Mouse (Mus musculus): Measurements from ENCODE around the gene Gm20388. TPM values are rescaled to one million over a fixed set of nuclear protein-coding genes. Genes with fewer than 3 reads are reported as not detected.

Gm20388 gene
- total RNA-seq, 1 experiment from 2014 or later, result 10.0 TPM

GRCm38 (mm10) chr8:120190810-120191413 lies 280.3 kb downstream of the Gm20388 start:
- ATAC-seq (replicated peaks; ENCODE audit: insufficient number of reproducible peaks, low FRiP score, low TSS enrichment, poor library complexity, severe bottlenecking), result no peak

DNA sequence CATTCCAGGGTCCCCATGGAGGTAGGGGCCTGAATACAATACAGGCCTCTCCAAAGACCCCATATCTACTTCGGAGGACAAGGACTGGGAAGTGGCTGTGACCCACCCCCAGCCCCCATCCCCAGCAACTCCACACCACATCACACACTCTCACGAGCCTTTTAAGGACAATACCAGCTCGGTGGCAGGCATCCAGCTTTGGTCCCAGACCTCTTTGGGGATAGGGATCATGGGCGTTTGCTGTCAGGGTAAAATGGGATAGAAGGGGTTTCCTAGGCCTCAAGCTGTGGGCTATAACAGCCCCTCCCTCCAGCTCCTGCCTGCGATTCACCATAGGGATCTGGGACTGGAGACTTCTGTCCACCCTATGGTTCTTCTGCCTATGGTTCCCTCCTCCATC lies 281.0 kb downstream of the Gm20388 start:
- ATAC-seq (replicated peaks; ENCODE audit: insufficient number of reproducible peaks, low FRiP score, low TSS enrichment, poor library complexity, severe bottlenecking), result no peak

GRCm38 (mm10) chr8:120192118-120192517 lies 281.5 kb downstream of the Gm20388 start:
- no peak for ATAC-seq (replicated peaks; ENCODE audit: insufficient number of reproducible peaks, low FRiP score, low TSS enrichment, poor library complexity, severe bottlenecking)

- ATAC-seq (replicated peaks; ENCODE audit: insufficient number of reproducible peaks, low FRiP score, low TSS enrichment, poor library complexity, severe bottlenecking), result no peak
Measured at GRCm38 (mm10) chr8:120201351-120201750, 290.7 kb downstream of the Gm20388 start.

DNA sequence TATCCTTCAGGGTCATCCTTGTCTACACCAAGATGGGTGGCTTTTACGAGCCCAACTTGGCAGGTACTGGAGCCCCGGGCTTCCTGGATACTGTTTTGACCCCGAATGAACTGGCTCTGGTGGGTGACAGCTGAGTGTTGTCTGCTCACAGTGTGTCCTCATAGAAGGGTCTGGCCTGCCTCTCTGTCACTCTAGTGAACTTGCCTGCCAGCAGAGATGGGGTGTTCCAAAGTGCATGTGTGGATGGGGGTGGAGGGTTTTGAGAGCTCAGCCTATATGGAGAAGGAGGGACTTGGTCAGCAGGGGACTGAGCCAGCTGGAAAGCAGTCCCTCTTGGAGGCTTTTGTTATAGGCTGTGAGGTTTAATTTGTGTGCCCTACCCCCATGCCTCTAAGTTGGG lies 291.9 kb downstream of the Gm20388 start:
- ATAC-seq (replicated peaks; ENCODE audit: insufficient number of reproducible peaks, low FRiP score, low TSS enrichment, poor library complexity, severe bottlenecking), result no peak

- ATAC-seq (replicated peaks; ENCODE audit: insufficient number of reproducible peaks, low FRiP score, low TSS enrichment, poor library complexity, severe bottlenecking), result no peak
Measured at GRCm38 (mm10) chr8:120204736-120205360, 294.2 kb downstream of the Gm20388 start.

GRCm38 (mm10) chr8:120205916-120206315 lies 295.3 kb downstream of the Gm20388 start:
- ATAC-seq (replicated peaks; ENCODE audit: insufficient number of reproducible peaks, low FRiP score, low TSS enrichment, poor library complexity, severe bottlenecking), result no peak

GRCm38 (mm10) chr8:120207364-120207763 lies 296.7 kb downstream of the Gm20388 start:
- ATAC-seq (replicated peaks; ENCODE audit: insufficient number of reproducible peaks, low FRiP score, low TSS enrichment, poor library complexity, severe bottlenecking), result no peak

- ATAC-seq (replicated peaks; ENCODE audit: insufficient number of reproducible peaks, low FRiP score, low TSS enrichment, poor library complexity, severe bottlenecking), result no peak; the same call in 1 of the 2 replicates
Measured at GRCm38 (mm10) chr8:120208113-120208512, 297.5 kb downstream of the Gm20388 start.

DNA sequence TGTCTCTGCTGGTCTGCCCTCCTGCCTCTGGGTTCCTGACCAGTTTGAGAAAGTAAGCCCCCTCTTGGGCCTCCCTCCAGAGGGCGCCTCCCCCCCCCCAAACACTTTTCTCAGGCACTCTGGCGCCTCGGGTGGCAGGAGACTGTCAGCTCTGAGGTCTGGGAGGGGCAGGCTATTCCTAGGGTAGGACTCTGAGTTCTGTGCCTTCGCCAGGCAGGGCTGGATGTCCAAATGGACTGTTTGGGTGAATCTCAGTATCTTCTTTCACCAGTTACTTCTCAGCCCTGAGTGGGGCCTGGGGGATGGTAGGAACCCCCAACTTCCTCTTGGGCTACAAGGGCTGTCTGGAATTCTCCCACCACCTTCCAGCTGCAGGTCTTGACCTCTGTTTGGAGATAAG lies 300.7 kb downstream of the Gm20388 start:
- ATAC-seq (replicated peaks; ENCODE audit: insufficient number of reproducible peaks, low FRiP score, low TSS enrichment, poor library complexity, severe bottlenecking), result no peak

DNA sequence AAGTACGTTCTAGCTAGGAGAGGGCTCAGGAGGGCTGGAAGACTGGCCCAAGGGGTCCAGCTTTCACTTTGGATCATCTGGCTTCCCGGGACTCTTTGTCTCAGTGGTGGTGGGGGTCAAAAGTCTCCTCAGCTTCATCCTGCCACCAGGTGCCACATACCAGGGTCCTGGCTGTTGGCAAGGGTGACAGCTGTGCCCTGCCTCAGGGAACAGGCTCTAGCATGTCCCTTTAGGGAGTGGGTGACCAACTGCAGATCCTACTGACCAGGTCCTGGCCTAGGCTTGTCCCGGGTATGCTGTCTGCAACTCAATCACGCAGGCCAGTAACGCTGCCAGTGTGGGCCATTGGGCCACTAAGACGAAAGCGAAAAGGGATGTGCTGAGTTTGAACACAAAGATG lies 302.0 kb downstream of the Gm20388 start:
- ATAC-seq (replicated peaks; ENCODE audit: insufficient number of reproducible peaks, low FRiP score, low TSS enrichment, poor library complexity, severe bottlenecking), result no peak

- no peak for ATAC-seq (replicated peaks; ENCODE audit: insufficient number of reproducible peaks, low FRiP score, low TSS enrichment, poor library complexity, severe bottlenecking)
Measured at GRCm38 (mm10) chr8:120213229-120213628, 302.6 kb downstream of the Gm20388 start.

DNA sequence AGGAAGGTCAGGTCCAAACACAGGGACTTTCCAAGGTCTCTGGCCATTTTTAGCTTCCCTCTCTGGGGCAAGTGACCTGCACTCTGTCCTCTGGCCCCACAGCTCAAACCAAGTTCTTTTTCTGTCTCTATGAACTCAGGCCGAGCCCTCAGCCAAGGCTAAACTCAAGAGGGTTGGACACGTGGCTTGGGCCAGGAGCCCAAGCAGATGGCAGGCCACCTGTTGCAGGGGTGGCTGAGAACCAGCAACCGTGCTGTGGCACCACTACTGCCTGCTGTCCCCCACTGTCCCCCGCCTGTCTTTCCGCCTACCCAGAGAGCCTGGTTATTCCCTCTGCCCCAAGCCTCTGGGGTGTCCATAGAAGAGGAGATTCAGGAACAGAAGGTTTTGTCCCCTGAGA lies 303.3 kb downstream of the Gm20388 start:
- no peak for ATAC-seq (replicated peaks; ENCODE audit: insufficient number of reproducible peaks, low FRiP score, low TSS enrichment, poor library complexity, severe bottlenecking)

DNA sequence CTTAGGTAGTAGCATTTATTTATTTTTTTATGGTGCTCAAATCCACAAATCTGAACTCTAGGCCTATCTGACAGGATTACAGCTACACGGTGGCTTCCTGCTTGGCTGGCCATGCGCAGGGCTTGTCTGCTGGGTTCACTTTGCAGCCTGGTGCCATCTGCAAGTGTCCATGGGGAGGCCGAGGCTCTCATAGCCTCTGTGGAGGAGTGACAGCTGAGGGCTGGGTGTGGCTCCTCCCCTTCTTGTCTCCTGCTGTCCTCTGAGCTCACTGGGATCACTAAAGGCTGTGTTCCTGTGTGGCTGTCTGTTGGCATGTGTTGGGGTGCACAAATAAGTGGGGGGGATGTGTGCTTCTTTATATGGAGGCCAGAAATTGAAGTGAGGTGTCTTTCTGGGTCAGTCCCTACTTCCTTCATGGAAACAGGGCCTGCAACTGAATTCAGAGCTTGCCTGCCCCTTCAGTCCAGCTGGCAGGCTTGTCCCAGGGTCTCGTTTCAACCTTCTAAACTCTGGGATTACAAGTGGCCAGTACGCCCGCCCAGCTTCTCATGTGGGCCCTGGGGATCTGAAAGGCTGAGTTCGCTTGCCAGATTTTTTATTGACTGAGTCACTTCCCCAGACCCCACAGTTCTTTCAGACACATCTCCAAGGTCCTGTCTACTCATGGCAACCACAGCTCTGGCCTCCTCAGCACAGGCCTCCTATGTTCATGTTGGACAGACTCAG lies 304.9 kb downstream of the Gm20388 start:
- no peak for ATAC-seq (replicated peaks; ENCODE audit: insufficient number of reproducible peaks, low FRiP score, low TSS enrichment, poor library complexity, severe bottlenecking)

GRCm38 (mm10) chr8:120216855-120217830 lies 306.5 kb downstream of the Gm20388 start:
- no peak for ATAC-seq (replicated peaks; ENCODE audit: insufficient number of reproducible peaks, low FRiP score, low TSS enrichment, poor library complexity, severe bottlenecking)

DNA sequence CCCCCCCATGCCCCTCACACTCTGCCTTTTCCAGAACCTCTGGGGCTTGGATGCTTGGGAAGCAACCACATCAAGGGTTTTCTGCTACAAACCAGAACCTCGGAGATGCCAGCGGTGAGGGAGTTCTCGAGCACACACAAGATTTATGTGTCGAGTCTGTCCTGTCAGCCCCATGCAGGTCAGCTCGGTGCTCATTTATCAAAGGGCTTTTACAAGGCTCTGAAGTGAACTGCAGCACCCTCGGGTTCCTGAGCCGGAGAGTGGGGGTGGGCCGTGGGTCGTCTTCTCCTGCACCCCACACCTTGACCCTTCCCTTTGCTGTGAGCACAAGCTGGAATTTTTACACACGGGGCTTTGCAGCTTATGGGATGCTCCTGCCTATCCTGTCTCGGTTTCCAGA lies 311.9 kb downstream of the Gm20388 start:
- ATAC-seq (replicated peaks; ENCODE audit: insufficient number of reproducible peaks, low FRiP score, low TSS enrichment, poor library complexity, severe bottlenecking), result no peak

DNA sequence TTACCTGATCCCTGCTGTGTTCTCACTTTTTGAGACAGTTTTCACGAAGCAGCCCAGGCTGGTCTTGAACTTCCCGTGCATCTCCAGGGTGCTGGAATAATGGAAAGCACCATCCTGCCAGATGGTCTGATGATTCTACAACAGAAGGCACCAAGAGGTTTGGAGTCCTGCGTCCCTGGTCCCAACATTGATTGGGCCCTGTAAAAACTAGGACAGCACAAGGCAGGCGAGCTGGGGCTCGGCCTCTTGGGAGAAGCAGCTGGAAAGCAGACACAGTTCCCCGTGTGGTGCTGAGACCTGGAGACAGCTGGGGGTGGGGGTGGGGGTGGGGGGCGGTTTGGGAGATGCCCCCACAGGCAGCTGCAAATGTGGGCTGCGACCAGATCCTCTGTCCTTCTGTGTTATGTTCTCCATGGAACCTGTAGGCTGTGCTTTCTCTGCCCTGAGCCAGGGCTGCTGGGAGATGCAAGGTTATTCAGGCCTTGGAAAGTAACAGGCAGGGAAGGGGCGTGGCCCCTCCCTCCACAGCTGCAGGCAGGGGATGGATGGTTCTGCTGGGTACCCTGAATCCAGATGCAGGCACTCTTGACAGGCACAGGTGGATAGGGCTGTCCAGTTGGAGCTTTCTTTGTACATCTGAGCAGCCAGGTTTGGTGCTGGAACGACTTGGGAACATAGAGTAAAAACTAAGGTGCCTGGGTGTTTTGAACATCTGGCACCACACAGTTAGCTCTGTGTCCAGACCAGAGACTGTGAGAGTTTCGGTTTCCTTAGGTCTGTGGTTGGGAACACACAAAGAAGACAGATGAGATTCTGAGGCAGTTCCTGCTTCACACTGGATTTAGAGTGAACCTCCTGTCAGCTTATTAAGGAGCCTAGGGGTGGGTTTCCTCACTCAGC lies 314.1 kb downstream of the Gm20388 start:
- ATAC-seq (replicated peaks; ENCODE audit: insufficient number of reproducible peaks, low FRiP score, low TSS enrichment, poor library complexity, severe bottlenecking), result no peak

Measured in monocyte, adult 5-6 weeks (primary cell).